Mouse (Mus musculus) left cerebral cortex, adult 11 months (tissue): ENCODE measurements around the gene Ptpn13.

Experiments
- DNase-seq: peaks from one replicate; pipeline ENCODE4 v3.0.0; 2022; ENCODE audit warnings: low spot score

The Ptpn13 gene

GRCm38 (mm10) chr5:103518797-103519468 is 93.9 kb downstream of the Ptpn13 start:
- DNase-seq, result no peak

DNA sequence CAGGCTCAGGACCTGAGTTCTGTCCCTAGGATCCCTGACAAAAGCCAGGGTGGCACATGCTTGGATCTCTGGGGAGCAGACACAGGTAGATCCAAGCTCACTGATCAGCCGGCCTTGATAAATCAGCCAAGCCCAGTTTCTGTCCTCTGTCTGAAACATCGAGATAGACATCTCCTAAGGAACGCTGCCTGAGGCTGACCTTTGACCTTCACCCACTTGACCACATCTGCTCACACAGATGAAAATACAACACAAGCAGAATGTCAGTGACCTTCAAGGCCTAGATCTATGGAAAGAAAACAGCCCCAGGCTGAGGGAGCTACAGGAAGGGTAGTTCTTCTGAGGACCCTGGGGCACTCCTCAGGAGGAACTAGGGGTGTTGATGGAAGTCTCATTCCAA is 97.4 kb downstream of the Ptpn13 start:
- no peak for DNase-seq

GRCm38 (mm10) chr5:103526668-103527436 is 101.9 kb downstream of the Ptpn13 start:
- DNase-seq, result no peak

DNA sequence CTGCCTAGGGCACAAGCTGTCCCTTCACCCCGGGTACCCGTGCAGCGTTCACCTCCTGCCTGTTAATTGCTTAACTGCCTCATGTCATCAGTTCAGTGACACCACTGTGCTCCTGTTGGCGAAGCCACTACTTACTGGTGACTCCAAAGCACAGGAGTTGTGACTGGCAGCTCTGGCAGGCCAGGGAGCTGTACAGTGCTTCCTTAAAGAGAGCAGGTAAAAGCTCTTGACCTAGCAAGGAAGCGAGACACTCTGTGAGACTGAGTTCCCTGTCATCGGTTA is 102.4 kb downstream of the Ptpn13 start:
- no peak for DNase-seq

- no peak for DNase-seq
Measured at GRCm38 (mm10) chr5:103530214-103530613, 105.2 kb downstream of the Ptpn13 start.

- no peak for DNase-seq
Measured at GRCm38 (mm10) chr5:103532841-103533390, 107.9 kb downstream of the Ptpn13 start.

DNA sequence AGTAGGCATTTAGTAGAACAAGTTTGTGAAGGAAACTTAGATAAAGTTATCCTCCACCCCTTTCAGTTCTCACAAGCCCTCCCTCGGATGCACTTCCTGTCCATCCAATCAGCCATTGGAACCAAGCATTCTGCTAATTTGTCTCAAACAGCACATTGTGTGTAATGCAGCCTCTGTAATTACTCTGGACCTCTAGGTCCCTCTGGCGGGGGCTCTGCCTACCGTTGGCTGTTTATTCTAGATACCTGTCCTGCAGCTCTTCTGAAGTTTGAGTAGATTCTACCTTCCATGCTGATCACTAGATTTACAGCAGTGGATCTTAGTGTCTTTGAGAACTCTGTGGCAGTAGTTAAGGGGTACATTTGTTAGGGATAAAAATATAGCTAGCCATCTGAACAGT is 109.5 kb downstream of the Ptpn13 start:
- DNase-seq, result no peak

DNA sequence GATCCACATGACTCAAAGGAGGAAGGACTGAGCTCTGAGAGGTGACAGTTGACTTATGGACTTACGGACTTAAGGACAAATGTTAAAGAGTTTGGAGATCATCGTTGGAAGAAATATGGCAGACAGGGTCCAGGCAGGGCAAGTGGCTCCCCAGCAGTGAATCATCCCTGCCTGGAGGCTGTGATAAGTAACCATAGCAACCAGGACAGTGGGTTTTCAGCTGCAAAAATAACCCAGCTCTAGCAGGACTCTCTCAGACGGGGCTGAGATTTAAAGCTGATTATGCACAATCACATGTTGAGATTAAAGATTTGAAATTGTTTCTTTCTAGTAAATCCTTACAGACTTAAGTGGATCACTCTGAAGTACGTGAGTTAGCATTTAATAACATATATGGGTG is 112.4 kb downstream of the Ptpn13 start:
- no peak for DNase-seq

- no peak for DNase-seq
Measured at GRCm38 (mm10) chr5:103540612-103541011, 115.6 kb downstream of the Ptpn13 start.

DNA sequence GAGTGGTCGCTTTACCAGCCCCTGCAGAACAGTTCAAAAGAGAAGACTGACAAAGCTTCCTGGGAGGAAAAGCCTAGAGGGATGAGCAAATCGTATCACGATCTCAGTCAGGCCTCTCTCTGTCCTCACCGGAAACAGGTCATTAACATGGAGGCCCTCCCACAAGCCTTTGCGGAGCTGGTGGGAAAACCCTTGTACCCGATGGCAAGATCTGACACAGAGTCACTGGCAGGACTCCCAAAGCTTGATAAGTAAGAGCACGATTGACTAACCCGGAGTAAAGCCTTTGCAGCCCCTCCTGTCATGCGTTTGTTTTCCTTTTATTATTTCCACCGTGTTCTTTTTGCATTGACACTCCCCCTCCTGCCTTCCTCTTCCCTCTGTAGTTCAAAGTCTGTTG is 116.1 kb downstream of the Ptpn13 start:
- no peak for DNase-seq

GRCm38 (mm10) chr5:103541542-103541941 is 116.5 kb downstream of the Ptpn13 start:
- DNase-seq, result no peak

GRCm38 (mm10) chr5:103545381-103546000 is 120.5 kb downstream of the Ptpn13 start:
- DNase-seq, result no peak

GRCm38 (mm10) chr5:103554769-103555168 is 129.8 kb downstream of the Ptpn13 start:
- no peak for DNase-seq

GRCm38 (mm10) chr5:103560546-103560945 is 135.6 kb downstream of the Ptpn13 start:
- no peak for DNase-seq

- no peak for DNase-seq
Measured at GRCm38 (mm10) chr5:103568034-103568433, 143.0 kb downstream of the Ptpn13 start.

- no peak for DNase-seq
Measured at GRCm38 (mm10) chr5:103569446-103569845, 144.5 kb downstream of the Ptpn13 start.

DNA sequence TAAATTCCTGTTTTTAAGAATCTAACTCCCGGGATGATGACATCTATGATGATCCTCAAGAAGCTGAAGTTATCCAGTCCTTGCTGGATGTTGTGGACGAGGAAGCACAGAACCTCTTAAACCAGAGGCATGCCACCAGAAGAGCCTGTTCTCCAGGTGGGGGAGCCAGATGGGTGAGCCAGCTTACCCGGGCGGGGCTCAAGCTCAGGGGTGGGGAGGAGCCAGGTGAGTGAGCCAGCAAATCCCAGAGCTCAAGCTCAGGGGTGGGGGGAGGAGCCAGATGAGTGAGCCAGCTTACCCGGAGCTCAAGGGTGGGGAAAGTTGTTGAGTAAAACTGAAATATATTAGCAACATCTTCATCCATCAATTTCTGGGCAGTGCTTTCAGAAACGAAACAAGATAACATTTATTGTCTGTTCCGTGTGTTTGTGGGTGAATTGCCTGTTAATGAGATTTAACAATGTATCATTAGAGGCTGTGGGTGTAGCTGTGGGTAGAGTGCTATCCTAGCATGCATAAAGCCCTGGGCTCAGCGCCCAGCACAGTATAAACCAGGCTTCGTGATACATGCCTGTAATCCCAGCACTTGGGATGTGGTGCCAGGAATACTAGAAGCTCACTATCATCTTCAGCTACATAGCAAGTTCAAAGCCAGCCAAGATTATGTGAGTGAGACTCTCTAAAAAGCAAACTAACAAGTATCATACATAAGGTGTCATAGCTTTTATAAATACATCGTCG is 154.9 kb downstream of the Ptpn13 start:
- DNase-seq, result no peak

- DNase-seq, result no peak
Measured at GRCm38 (mm10) chr5:103587219-103587618, 162.2 kb downstream of the Ptpn13 start.

DNA sequence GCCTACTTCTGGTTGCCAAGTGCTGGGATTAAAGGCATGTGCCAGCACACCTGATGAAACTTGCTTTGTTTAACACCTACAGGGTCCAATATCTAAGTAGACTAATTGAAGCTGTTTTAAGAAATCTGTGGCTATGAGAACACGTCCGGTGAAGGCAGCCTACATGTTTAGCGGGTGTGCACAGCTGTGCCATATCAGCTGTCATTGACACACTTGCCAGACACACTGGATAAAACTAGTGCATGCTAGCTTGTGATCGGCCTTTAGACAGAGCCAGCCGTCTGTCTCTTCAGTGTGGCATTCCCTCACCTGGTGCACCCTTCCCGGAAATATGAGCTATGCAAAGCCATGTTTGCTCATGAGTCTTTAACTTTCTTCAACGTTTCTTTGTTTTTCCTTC is 166.9 kb downstream of the Ptpn13 start:
- no peak for DNase-seq

DNA sequence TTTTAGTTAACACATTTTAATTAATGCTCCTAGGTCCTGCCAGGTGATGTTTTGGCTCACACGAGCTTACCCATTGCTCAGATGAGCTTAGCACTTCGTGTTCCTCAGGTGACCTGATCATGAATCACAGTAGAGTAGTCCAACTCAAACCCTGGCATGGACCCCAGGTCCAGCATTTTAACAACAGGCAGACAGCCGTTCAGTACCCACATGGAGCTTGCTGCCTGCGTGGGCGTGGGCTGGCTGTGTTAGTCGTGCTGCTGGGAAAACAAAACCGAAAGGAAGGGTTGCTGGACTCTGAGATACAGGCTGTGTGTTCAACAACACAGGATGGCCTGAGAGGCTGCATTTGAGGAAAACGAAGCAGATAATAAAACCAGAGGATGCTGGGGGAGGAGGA is 167.7 kb downstream of the Ptpn13 start:
- DNase-seq, result no peak

GRCm38 (mm10) chr5:103593575-103593974 is 168.6 kb downstream of the Ptpn13 start:
- no peak for DNase-seq
